Mouse (Mus musculus): ENCODE data around the gene Cdkl2.

- TF ChIP-seq CTCF (IDR thresholded peaks at IDR 0.05; ENCODE audit: borderline replicate concordance, extremely low read depth, insufficient read depth, insufficient read length), result no peak
- TF ChIP-seq POLR2A (IDR thresholded peaks at IDR 0.05; ENCODE audit: borderline replicate concordance, extremely low read depth, insufficient read depth, insufficient read length, poor library complexity, severe bottlenecking), result no peak
These were observed 84.6 kb downstream of the Cdkl2 start for GRCm38 (mm10) chr5:91959096-91959495.
